Mouse (Mus musculus) limb, embryonic 10.5 days (tissue): ENCODE data around the gene Amer3. TPM values are rescaled to one million over a fixed set of nuclear protein-coding genes. Genes with fewer than 3 reads are reported as not detected.

Experiments used
- DNase-seq: peaks from one replicate; pipeline ENCODE4 v3.0.0-alpha.2; 2017; ENCODE audit warnings: low spot score
- H3K27ac ChIP-seq: fragments of 300-500 bp; sonication (generic); 2 replicates; pipeline ENCODE4 v1.5.1; 2016; ENCODE audit warnings: mild to moderate bottlenecking
- H3K27me3 ChIP-seq: fragments of 300-500 bp; sonication (generic); 2 replicates; pipeline ENCODE4 v1.6.1; 2016; ENCODE audit warnings: low read depth, mild to moderate bottlenecking; ENCODE audit not compliant: poor library complexity, severe bottlenecking
- H3K36me3 ChIP-seq: fragments of 300-500 bp; sonication (generic); 2 replicates; pipeline ENCODE4 v1.6.1; 2016; ENCODE audit warnings: mild to moderate bottlenecking, moderate library complexity
- H3K4me1 ChIP-seq: fragments of 300-500 bp; sonication (generic); 2 replicates; pipeline ENCODE4 v1.6.1; 2016
- H3K4me3 ChIP-seq: fragments of 300-500 bp; sonication (generic); 2 replicates; pipeline ENCODE4 v1.5.1; 2016; ENCODE audit warnings: mild to moderate bottlenecking, moderate library complexity
- H3K9me3 ChIP-seq: fragments of 300-500 bp; sonication (generic); replicated peaks from 2 replicates; pipeline ENCODE4 v1.6.1; 2016; ENCODE audit warnings: mild to moderate bottlenecking
- WGBS: fragments of 180-500 bp; shearing (Covaris S2); methylation state at CpG from one replicate; pipeline ENCODE4 v1.1.7; 2016; 5-methylcytosine and 5-hydroxymethylcytosine counted together
- polyA plus RNA-seq: library from polyadenylated mRNA; unstranded; fragments of >200 nt; fragmentation: Nextera tagmentation; extraction: Ambion mirVana; gene quantifications from 2 replicates; pipeline ENCODE4 v1.2.1, GENCODE M21; 2016

Gene Amer3
- polyA plus RNA-seq, 1 experiment from 2014 or later, result not detected

- Histone ChIP-seq H3K36me3 (no peaks in the 10 kb centered on the region), H3K27me3 (no peaks in the 10 kb centered on the region), H3K4me3 (no peak overlapping the region), H3K27ac (no peak overlapping the region), H3K9me3 (no peaks in the 10 kb centered on the region), H3K4me1 (peaks cover 14% of the 10 kb centered on the region)
- DNase-seq, result no peak
- 86% methylated on average over 18 of the region's 18 CpGs for WGBS
Observed at GRCm38 (mm10) chr1:34635711-34636110, 56.3 kb downstream of the Amer3 start.

Other genes with a start within 250 kb of the Amer3 start
- 52.0 and 55.9 TPM in 2 replicates for gene Ccdc115, start 140.0 kb upstream of the Amer3 start, polyA plus RNA-seq
- gene Imp4, start 139.8 kb upstream of the Amer3 start, polyA plus RNA-seq, result 126 and 158 TPM in 2 replicates
- gene Ptpn18, start 119.9 kb upstream of the Amer3 start, polyA plus RNA-seq, result 6.7 and 7.8 TPM in 2 replicates
- not detected in 2 replicates for gene Prss39, start 81.2 kb upstream of the Amer3 start, polyA plus RNA-seq
- not detected in 2 replicates for gene Cfc1, start 44.0 kb upstream of the Amer3 start, polyA plus RNA-seq
- not detected in 2 replicates for gene Prss40, start 18.7 kb upstream of the Amer3 start, polyA plus RNA-seq